Mouse (Mus musculus) heart, postnatal 0 days (tissue): ENCODE measurements around the gene Asic2. TPM values are rescaled to one million over a fixed set of nuclear protein-coding genes. Genes with fewer than 3 reads are reported as not detected.
A peak's percentile ranks its signal among the peaks of the same experiment; 100 is the strongest.

Source experiments
- ATAC-seq: fragments of 200-750 bp; cut with Nextera tagmentation; 2 replicates; pipeline ENCODE4 v1.8.0; 2017; ENCODE audit warnings: low read depth, moderate number of reproducible peaks, moderate library complexity; ENCODE audit not compliant: insufficient read depth
- DNase-seq: peaks from one replicate; pipeline ENCODE4 v3.0.0-alpha.2; 2016; ENCODE audit warnings: low spot score
- H3K27ac ChIP-seq: fragments of 300-500 bp; sonication (generic); 2 replicates; pipeline ENCODE4 v1.5.1; 2014; ENCODE audit warnings: low read depth, mild to moderate bottlenecking
- H3K27me3 ChIP-seq: fragments of 300-500 bp; sonication (generic); 2 replicates; pipeline ENCODE4 v1.6.1; 2014; ENCODE audit warnings: low read length, mixed read lengths; ENCODE audit not compliant: control insufficient read depth, insufficient read depth
- H3K36me3 ChIP-seq: fragments of 300-500 bp; sonication (generic); replicated peaks from 2 replicates; pipeline ENCODE4 v1.6.1; 2014; ENCODE audit warnings: low read length, mixed read lengths; ENCODE audit not compliant: control insufficient read depth, insufficient read depth
- H3K4me1 ChIP-seq: fragments of 300-500 bp; sonication (generic); 2 replicates; pipeline ENCODE4 v1.6.1; 2014; ENCODE audit warnings: antibody characterized with exemption; ENCODE audit not compliant: control insufficient read depth, insufficient read depth
- H3K4me2 ChIP-seq: fragments of 300-500 bp; sonication (generic); 2 replicates; pipeline ENCODE4 v1.6.1; 2014; ENCODE audit warnings: low read depth, mild to moderate bottlenecking, low read length, moderate library complexity
- H3K4me3 ChIP-seq: fragments of 300-500 bp; sonication (generic); 2 replicates; pipeline ENCODE4 v1.5.1; 2014; ENCODE audit warnings: low read depth, low read length
- H3K9ac ChIP-seq: fragments of 300-500 bp; sonication (generic); replicated peaks from 2 replicates; pipeline ENCODE4 v1.6.1; 2014; ENCODE audit warnings: low read depth, low read length, mixed read lengths
- H3K9me3 ChIP-seq: fragments of 300-500 bp; sonication (generic); replicated peaks from 2 replicates; pipeline ENCODE4 v1.6.1; 2016; ENCODE audit warnings: low read length; ENCODE audit not compliant: control insufficient read depth
- CTCF ChIP-seq: IDR thresholded peaks from 2 replicates; pipeline ENCODE4 v1.5.1; 2016; ENCODE audit warnings: antibody characterized with exemption, control low read depth, low read depth
- EP300 ChIP-seq: IDR thresholded peaks from 2 replicates; pipeline ENCODE4 v1.6.1; 2016; ENCODE audit warnings: antibody characterized with exemption, low read depth
- WGBS: fragments of 180-500 bp; shearing (Covaris S2); extraction: QIAGEN DNeasy Blood & Tissue Kit; methylation state at CpG from one replicate; pipeline ENCODE4 v1.1.7; 2014; 5-methylcytosine and 5-hydroxymethylcytosine counted together
- polyA plus RNA-seq: library from polyadenylated mRNA; unstranded; fragments of >200 nt; fragmentation: Nextera tagmentation; extraction: Ambion mirVana; gene quantifications from 2 replicates; pipeline ENCODE4 v1.2.1, GENCODE M21; 2015
- total RNA-seq: library from RNA; depleted of rRNA; stranded (reverse); fragments of >200 nt; gene quantifications from 2 replicates; pipeline ENCODE4 v1.2.3, GENCODE M21; 2014; ENCODE audit warnings: low replicate concordance

The Asic2 gene
- total and polyA plus RNA-seq, 2 experiments from 2014 or later = not detected

DNA sequence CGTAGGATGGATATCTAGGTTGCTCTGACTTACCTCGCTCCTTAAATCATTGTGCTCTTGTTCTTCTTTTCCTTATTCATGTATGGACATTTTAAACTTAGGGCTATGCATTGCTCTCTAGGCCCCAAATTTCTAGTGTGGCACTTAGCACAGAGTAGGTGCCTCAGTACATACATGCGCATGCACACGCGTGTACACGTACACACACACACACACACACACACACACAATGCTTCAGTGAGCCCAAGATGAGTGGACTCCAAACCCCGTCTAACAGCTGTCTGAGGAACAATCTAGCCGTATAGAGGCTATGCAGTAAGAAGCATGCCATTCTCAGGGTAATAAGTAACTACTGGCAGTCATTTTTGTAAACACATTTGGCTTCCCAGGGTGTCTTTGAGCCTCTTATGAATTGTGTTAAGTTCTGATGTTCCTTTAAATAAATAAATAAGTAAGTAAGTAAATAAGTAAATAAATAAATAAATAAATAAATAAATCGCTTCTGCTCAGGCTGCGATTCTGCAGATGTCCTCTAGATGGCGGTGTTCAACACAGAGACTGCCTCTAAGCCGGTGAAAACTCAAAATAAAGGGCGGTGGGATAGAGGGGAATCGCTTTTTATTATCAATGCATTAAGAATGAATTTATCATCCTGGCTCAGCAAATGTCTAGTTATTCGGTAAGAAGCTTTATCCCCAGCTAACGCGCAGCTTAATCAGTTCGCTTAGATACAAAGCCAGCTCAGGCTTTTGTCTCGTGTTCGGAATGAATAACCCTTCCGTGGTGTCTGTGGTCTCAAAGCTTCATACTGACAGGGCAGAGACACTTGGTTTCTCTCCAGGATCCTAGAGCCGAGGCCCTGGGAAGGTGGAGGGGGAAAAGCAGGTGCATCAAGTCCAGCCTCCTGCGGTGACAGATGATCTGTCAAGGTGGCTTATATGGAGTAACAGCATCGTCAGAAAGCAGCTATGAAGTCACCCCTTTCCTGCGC, 333.6 kb downstream of the Asic2 start:
- Histone ChIP-seq H3K27ac (no peak overlapping the region), H3K4me3 (no peak overlapping the region), H3K4me1 (no peaks in the 10 kb centered on the region), H3K9me3 (no peaks in the 10 kb centered on the region), H3K36me3 (no peaks in the 10 kb centered on the region), H3K4me2 (no peak overlapping the region), H3K9ac (no peak overlapping the region), H3K27me3 (no peaks in the 10 kb centered on the region)
- no peak for ATAC-seq
- TF ChIP-seq CTCF (peak; percentile 77), EP300 (no peak)
- peak; percentile 28 for DNase-seq
- 55% methylated on average over 25 of the region's 25 CpGs for WGBS

DNA sequence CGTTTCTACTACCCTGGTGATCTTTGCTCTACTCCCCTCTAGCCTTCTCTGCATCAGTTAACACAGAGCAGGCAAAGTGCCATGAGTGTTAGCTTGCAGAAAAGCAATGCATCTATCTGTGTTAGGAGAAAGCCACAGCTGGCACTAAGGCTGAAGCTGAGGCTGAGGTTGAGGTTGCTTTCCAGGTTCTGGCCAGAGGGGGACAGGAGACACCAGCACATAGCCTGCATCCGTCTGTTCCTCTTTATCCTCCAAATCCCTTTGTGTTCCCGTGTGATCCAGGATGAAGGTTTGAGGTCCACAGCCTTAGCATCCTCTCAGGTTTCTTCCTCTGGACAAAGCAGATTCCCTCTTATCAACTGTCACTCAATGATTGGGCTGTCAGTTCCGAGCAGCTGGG, 343.1 kb downstream of the Asic2 start:
- Histone ChIP-seq H3K4me3 (no peak overlapping the region), H3K9me3 (no peaks in the 10 kb centered on the region), H3K36me3 (no peaks in the 10 kb centered on the region), H3K4me1 (no peaks in the 10 kb centered on the region), H3K27ac (no peak overlapping the region), H3K4me2 (no peak overlapping the region), H3K9ac (no peak overlapping the region), H3K27me3 (no peaks in the 10 kb centered on the region)
- ATAC-seq (no peak), DNase-seq (no peak)
- WGBS = 42% methylated on average over 4 of the region's 4 CpGs
- no peak for TF ChIP-seq CTCF
- no peak for TF ChIP-seq EP300

DNA sequence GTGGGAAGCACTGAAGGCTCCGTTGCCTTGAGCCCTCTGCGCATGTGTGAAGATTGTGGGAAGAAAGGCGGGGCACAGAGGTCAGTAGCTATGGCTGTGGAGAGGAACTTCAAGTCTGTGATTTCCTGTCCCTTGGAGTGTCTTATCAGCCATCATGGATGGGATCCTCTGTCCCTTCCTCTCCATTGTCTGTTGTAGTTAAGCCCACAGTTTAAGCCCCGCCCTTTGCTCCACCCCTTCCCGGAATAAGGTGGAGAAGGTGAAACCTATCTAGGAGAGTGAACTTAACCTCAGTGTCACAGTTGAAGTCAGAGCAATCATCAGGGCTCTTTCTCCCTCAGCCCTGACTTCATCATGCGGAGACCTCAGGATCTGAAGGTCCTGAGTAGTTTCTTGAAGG, 347.7 kb downstream of the Asic2 start:
- TF ChIP-seq EP300 (no peak), CTCF (no peak)
- DNase-seq (no peak), ATAC-seq (no peak)
- H3K27ac ChIP-seq = no peak overlapping the region
- no peak overlapping the region for H3K4me2 ChIP-seq
- no peak overlapping the region for H3K4me3 ChIP-seq
- H3K4me1 ChIP-seq = no peaks in the 10 kb centered on the region
- H3K27me3 ChIP-seq = no peaks in the 10 kb centered on the region
- 42% methylated on average over 6 of the region's 6 CpGs for WGBS
- no peak overlapping the region for H3K9ac ChIP-seq
- H3K36me3 ChIP-seq = no peaks in the 10 kb centered on the region
- H3K9me3 ChIP-seq = no peaks in the 10 kb centered on the region

DNA sequence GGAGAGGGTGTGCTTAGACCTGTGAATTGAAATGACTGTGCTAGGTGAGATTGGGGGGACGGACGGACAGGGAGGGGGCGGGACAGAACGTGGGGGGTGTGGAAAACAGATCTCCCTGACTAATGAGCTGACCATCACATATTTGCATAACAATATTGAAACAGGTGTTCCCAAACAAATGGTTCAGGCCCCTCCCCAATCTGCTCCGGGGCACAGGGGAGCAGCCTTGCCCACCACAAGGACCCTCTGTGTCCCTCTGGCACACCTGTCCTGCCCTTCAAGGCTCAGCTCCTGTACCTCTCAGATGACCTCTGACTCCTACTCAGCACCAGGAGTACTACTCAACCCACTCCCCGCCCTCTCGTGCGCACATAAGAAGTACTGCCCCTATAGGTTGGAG, 351.8 kb downstream of the Asic2 start:
- H3K4me1 ChIP-seq = no peaks in the 10 kb centered on the region
- ATAC-seq = no peak
- no peak for DNase-seq
- no peak overlapping the region for H3K9ac ChIP-seq
- H3K27ac ChIP-seq = no peak overlapping the region
- no peak overlapping the region for H3K4me2 ChIP-seq
- WGBS = 75% methylated on average over 8 of the region's 8 CpGs
- no peak overlapping the region for H3K4me3 ChIP-seq
- no peaks in the 10 kb centered on the region for H3K36me3 ChIP-seq
- H3K27me3 ChIP-seq = peaks cover 22% of the 10 kb centered on the region
- H3K9me3 ChIP-seq = no peaks in the 10 kb centered on the region
- TF ChIP-seq CTCF (no peak), EP300 (no peak)

GRCm38 (mm10) chr11:81613869-81614620, 354.2 kb downstream of the Asic2 start:
- Histone ChIP-seq H3K4me3 (peak overlapping the region; percentile 24; the same call in 1 of the 2 replicates), H3K9ac (no peak overlapping the region; the same call in 1 of the 2 replicates), H3K27me3 (peaks cover 32% of the 10 kb centered on the region), H3K4me2 (peak overlapping the region; percentile 55), H3K9me3 (no peaks in the 10 kb centered on the region), H3K36me3 (no peaks in the 10 kb centered on the region), H3K27ac (no peak overlapping the region), H3K4me1 (no peaks in the 10 kb centered on the region)
- 26% methylated on average over 10 of the region's 10 CpGs for WGBS
- TF ChIP-seq EP300 = no peak
- no peak for TF ChIP-seq CTCF
- no peak for DNase-seq
- ATAC-seq = no peak
